Mouse (Mus musculus) neural tube, embryonic 10.5 days (tissue): ENCODE data around the gene Tex19.1.

ENCODE experiments used
- DNase-seq: peaks from one replicate; pipeline ENCODE4 v3.0.0-alpha.2; 2017; ENCODE audit warnings: low spot score; ENCODE audit errors: extremely low spot score

Tex19.1 gene

DNA sequence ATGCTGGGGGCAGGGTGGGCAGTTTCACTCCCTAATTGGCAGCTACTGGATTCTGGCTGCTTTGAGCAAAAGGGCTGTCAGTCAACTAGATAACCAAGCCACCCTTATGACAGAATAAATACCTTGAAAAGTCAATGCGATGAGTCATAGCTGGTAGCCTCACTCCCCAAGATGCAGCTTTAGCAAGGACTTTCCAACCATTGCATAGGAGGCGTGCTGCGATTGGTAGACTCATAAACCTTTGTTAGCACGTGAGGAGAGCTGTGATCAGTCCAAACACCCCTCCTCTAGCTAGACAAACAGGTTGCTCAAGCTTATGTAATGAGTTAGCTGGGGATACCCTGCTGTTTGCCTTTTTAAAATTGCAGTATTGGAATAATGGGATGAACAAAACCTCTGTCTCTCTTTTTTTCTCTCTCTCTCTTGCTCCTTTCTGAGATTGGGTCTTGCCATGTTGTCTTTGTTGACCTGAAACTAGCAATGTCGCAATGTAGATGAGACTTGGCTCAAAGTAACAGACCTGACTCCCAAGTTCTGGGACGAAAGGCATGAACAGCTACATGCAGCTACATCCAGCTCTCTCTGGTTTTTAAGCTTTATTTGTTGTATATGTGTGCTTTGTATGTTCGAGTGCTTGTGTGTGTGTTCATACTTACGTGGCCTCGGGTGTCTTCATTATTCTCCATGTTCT lies 2.5 kb upstream of the Tex19.1 start:
- DNase-seq = no peak

DNA sequence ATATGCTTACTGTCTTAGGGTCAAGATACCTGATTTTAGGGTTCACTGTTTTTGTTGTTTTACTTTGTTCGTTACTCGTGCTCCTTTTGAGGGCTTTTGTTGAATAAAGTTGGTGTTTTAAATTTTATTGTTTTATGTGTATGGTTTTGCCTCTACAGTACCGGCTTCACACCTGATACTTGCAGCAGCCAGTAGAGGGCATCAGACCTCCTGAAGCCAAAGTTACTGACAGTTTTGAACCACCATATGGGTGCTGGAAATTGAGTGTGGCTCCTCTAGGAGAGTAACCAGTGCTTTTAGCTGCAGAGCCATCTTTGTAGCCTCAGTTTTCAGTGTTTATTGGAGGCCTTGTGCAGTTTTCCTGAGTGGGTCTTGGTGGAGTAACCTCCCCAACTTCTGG lies 2.2 kb downstream of the Tex19.1 start:
- no peak for DNase-seq

DNA sequence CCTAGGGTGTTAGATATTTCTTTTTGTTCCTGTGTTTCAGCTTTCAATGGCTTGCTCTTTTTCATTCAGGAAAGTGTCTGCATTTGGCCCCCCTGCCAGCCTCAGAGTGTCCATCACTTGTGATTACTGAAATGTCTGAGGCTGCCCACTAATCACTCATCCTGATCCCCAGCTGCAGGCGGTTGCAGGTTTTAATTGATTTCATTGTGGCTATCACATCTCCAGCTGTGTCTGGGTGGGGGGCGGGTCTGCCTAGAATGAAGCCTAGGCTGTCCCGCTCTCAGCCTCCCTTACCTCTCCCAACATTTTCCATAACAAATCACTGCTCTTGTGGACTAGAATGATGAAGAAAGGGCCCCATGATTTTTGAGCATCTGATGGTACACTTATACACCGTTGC lies 8.3 kb downstream of the Tex19.1 start:
- DNase-seq = no peak

DNA sequence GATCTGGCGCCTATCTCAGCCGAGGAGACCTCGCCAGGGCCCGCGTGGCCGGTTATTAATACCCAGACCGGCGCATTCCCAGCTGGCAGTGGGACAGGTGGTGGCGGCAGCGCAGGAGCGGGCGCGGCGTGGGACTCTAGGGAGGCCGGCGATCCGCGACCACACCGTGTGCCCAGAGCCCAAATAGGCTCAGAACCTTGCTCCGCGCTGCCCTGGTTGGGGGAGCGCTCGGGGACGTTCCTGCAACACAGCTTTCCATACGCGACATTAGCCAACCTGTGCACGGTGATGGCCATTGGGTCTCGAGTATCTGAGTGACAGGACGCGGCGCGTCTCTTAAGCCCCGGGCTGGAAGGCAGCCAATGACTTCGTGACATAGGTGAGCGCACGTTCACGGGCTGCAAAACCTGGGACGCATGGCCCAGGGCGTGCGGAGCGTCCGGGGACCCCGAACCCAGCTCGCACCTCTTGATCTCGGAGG lies 10.5 kb downstream of the Tex19.1 start:
- peak; percentile 31 for DNase-seq

DNA sequence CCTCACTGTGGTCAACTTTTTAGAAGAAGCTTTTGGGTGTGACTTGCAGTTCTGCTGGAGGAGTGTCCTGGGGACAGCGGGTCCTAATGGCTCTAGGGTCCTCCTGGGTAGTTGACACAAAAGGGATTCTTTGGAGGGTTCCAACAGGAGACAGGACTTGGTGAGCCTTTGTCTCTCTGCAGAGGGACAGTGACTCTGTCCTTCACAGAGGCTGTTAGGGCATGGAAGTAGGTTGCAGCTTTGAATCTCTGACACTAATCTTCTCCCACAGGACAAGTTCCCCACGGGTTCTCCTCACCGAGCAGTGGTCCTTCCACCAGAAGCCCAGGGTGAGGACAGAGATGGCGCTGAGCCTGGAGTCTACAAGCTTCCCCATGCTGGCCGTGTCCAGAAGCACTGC lies 14.0 kb downstream of the Tex19.1 start, which contains the start of gene Uts2r:
TSS of gene Uts2r (plus strand) at position 301 of the 400 bp plus-strand sequence.
- DNase-seq = no peak

DNA sequence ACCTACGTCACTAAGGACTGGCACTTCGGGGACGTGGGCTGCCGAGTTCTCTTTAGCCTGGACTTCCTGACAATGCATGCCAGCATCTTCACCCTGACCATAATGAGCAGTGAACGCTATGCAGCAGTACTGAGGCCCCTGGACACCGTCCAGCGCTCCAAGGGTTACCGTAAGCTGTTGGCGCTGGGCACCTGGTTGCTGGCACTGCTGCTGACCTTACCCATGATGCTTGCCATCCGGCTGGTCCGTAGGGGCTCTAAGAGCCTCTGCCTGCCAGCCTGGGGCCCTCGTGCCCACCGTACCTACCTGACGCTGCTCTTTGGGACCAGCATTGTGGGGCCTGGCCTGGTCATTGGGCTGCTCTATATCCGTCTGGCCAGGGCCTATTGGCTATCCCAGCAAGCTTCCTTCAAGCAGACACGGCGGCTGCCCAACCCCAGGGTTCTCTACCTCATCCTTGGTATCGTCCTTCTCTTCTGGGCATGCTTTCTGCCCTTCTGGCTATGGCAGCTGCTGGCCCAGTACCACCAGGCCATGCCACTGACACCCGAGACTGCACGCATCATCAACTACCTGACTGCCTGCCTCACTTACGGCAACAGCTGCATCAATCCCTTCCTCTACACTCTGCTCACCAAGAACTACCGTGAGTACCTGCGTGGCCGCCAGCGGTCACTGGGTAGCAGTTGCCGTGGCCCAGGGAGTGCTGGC lies 14.8 kb downstream of the Tex19.1 start:
- no peak for DNase-seq

DNA sequence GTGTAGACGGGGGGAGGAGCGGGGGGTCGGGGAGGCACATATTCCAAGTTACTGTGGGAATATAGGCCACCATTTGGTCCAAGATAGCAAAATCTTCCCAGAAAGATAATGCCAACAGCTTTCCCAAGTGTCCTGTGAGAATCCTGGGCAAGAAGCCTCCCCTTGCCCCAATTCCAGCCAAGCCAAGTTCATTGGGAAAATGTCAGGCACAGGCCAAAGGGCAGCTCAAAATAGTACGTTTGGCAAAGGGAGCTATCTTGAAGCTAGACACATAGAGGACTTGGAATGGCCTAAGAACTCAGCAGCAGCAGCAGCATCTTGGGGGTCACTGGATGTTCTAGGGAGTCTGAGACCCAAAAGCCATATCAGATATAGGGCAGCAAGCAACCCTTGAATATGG lies 17.8 kb downstream of the Tex19.1 start:
- DNase-seq = no peak

DNA sequence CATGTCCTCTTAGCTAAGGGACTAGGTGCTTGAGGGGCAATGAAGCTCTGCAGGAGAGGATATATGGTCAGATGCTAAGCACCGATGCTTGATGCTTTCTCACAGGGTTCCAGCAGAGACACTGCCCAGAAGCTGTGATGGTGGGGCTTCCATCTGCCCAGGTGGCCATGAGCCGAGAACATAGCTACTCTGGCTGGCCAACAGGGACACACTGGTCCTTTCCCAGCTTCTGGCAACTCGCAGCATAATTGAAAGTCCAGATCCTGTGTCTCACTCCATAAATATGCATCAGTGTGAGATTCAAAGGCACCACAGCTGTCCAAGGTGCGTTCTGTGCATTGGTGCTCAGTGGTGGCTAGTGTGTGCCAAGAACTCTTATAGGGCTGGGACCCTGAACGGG lies 27.3 kb downstream of the Tex19.1 start:
- no peak for DNase-seq

DNA sequence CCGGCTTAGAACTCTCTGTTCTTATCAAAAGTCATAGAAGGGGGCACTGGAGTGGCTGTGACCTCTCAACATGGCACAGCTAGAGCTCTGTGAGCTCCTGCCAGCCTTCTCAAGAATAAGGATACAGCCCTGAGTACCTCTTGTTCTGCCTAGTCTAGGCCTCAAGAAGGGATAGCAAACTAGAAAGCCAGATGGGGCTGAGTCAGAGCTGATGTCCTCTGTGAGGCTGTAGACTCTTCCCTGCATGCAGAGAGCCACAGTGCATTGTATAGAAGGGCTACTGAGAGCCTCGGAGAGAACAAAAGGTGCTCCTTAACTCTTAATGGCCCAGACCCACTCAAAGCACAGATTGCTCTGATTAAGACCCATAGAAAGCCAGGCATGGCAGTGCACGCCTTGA lies 28.3 kb downstream of the Tex19.1 start:
- DNase-seq = no peak

DNA sequence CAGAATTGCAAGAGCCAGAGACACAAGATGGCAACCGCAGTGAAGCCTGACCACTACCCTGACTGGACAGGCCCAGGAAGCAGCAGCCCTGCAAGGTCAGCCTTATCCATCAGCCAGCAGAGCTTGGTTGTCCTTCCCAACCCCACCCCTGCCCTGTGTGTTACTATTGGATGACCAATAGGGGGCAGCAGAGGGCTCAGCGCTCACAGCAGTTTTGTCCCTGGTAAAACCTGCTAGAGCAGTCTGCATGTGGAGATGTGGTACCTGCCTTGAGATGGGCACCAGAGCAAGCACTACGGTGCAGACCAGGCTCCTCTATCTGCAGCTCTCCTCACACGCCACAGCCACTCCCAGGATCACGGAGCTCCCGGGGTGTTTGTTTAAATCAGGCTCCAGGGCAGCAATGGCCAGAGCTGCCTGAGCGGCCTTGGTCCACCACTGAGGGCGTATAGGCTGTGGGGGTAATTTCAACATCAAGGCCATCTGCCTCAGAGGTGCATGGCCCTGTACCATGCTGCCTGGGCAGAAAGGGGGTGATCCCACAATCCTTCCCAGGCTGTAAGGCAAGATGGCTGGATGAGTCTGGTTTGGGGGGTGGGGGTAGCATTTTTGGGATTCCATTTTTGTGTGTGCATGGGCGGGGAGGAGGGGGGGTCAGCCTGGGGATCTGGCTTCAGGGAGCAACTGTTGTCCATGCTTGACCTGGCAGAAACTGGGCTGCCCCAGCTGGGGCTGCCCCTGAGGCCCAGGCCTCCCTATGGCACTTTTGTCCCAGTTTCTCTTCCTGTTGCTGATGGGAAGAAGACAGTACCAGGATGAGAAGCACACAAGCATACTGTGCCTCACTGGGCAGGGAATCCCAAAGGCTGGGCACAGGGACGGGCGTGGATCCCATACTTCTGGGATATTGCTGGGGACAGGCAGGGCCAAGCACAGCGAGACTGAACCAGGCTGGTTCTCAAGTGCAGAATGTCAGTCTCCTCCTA lies 30.6 kb downstream of the Tex19.1 start:
- peak; percentile 60 for DNase-seq

DNA sequence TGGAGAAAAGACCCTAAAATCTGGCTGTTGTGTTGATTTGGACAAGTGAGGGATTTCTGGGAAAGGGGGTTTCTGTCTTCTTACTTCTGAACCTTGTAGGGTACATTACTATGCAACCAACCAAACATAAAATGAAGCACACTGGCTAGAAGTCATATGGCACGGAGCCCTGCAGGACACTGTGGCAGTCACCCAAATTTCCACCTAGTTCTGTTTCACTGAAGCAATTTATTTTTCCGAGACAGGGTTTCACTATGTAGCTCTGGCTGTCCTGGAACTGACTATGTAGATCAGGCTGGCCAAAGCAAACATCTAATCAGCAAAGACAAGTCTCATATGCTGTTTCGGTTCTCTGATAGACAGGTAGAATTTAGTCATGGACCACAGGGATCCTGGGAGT lies 43.7 kb downstream of the Tex19.1 start:
- DNase-seq = no peak

DNA sequence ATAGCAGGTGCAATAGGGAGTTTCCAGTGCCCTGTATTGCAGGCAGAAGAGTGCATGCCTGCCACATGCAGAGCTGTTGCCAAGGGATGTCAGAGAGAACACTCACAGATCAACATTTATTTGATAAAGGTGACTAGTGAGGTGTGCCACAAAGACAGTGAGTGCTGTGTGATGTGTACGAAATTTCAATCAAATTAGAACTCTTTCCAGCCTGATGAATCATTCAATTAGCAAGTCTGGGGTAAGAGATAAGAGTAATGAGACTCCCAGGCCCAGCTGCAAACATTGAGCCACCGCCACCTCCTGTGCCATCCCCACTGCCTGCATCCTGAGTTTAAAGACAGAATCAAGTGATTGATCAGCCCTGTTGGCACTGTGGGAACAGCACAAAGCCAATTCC lies 46.8 kb downstream of the Tex19.1 start:
- no peak for DNase-seq

DNA sequence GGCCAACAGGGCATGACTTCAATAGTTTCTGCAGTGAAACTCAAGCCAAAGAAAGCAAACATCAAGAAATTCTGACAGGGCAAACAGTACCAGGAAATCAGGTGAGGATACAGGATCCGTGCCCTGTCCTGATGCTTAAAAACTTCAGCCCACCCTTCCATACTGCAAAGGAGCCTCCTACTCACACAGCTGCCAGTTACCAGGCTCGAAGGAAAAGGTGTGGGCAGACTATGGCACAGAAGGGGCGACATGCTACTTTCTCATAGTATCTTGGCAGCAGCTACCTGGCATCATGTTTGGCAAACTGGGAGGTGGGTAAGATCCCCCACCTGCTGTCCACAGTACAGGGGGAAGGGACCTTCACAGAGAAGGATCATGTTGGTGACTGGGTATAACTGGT lies 47.5 kb downstream of the Tex19.1 start:
- DNase-seq = no peak
